Mouse (Mus musculus): Measurements from ENCODE around the gene Gls. TPM values are rescaled to one million over a fixed set of nuclear protein-coding genes. Genes with fewer than 3 reads are reported as not detected.

Gene Gls
- total RNA-seq, 2 experiments from 2014 or later, result 129 to 139 TPM

- ATAC-seq (replicated peaks; ENCODE audit: low FRiP score, poor library complexity, severe bottlenecking), result no peak
These were observed 92.5 kb downstream of the Gls start for GRCm38 (mm10) chr1:52140534-52140933.

GRCm38 (mm10) chr1:52137292-52137691 lies 95.7 kb downstream of the Gls start:
- ATAC-seq (replicated peaks; ENCODE audit: low FRiP score, poor library complexity, severe bottlenecking), result no peak

- ATAC-seq (replicated peaks; ENCODE audit: low FRiP score, poor library complexity, severe bottlenecking), result no peak
These were observed 99.8 kb downstream of the Gls start for GRCm38 (mm10) chr1:52133254-52133653.

- ATAC-seq (replicated peaks; ENCODE audit: low FRiP score, poor library complexity, severe bottlenecking), result no peak
These were observed 101.2 kb downstream of the Gls start for GRCm38 (mm10) chr1:52131787-52132377.

- ATAC-seq (replicated peaks; ENCODE audit: low FRiP score, poor library complexity, severe bottlenecking), result no peak
These were observed 103.2 kb downstream of the Gls start for GRCm38 (mm10) chr1:52129794-52130193.

- no peak for ATAC-seq (replicated peaks; ENCODE audit: low FRiP score, poor library complexity, severe bottlenecking)
These were observed 105.7 kb downstream of the Gls start for GRCm38 (mm10) chr1:52127350-52127749.

GRCm38 (mm10) chr1:52124818-52125217 lies 108.2 kb downstream of the Gls start:
- ATAC-seq (replicated peaks; ENCODE audit: low FRiP score, poor library complexity, severe bottlenecking), result no peak

- ATAC-seq (replicated peaks; ENCODE audit: low FRiP score, poor library complexity, severe bottlenecking), result no peak
These were observed 112.0 kb downstream of the Gls start for GRCm38 (mm10) chr1:52121052-52121451.

- 0 out of 2 replicates have a peak, but pooled peaks have one; percentile 8 for ATAC-seq (replicated peaks; ENCODE audit: low FRiP score, poor library complexity, severe bottlenecking)
These were observed 112.8 kb downstream of the Gls start for GRCm38 (mm10) chr1:52120191-52120590.

GRCm38 (mm10) chr1:52119691-52120090 lies 113.3 kb downstream of the Gls start:
- peak; percentile 36 for ATAC-seq (replicated peaks; ENCODE audit: low FRiP score, poor library complexity, severe bottlenecking)

- peak; percentile 92 for ATAC-seq (replicated peaks; ENCODE audit: low FRiP score, poor library complexity, severe bottlenecking)
These were observed 114.0 kb downstream of the Gls start, which contains the start of gene Stat1 for GRCm38 (mm10) chr1:52118860-52119591. Gene Stat1, plus strand, starts transcription at chr1:52119440.

- no peak for ATAC-seq (replicated peaks; ENCODE audit: low FRiP score, poor library complexity, severe bottlenecking)
These were observed 115.3 kb downstream of the Gls start for GRCm38 (mm10) chr1:52117777-52118176.

- no peak for ATAC-seq (replicated peaks; ENCODE audit: low FRiP score, poor library complexity, severe bottlenecking)
These were observed 116.6 kb downstream of the Gls start for GRCm38 (mm10) chr1:52116441-52116840.

GRCm38 (mm10) chr1:52113666-52114069 lies 119.4 kb downstream of the Gls start:
- ATAC-seq (replicated peaks; ENCODE audit: low FRiP score, poor library complexity, severe bottlenecking), result peak; percentile 98

Other genes with a start within 250 kb of the Gls start
- 0.84 and 4.7 TPM in 2 replicates for gene Stat4, start 246.1 kb downstream of the Gls start, total RNA-seq (2015; ENCODE audit: low replicate concordance)
- 2.7 and 7.8 TPM in 2 replicates for gene Stat4, start 246.1 kb downstream of the Gls start, total RNA-seq (2017; ENCODE audit: low replicate concordance)
- 89.0 and 111 TPM in 2 replicates for gene Stat1, start 113.8 kb downstream of the Gls start, total RNA-seq (2015; ENCODE audit: low replicate concordance)
- 64.0 and 70.7 TPM in 2 replicates for gene Stat1, start 113.8 kb downstream of the Gls start, total RNA-seq (2017; ENCODE audit: low replicate concordance)